Mouse (Mus musculus) kidney, adult 2 months (tissue): ENCODE measurements around the gene Trim59. TPM values are rescaled to one million over a fixed set of nuclear protein-coding genes. Genes with fewer than 3 reads are reported as not detected.

ENCODE experiments used
- DNase-seq: peaks from one replicate; pipeline ENCODE4 v3.0.0; 2021
- H3K27ac ChIP-seq: fragments of 200-500 bp; 2 replicates; pipeline ENCODE4 v1.5.1; 2012; ENCODE audit warnings: low read depth, low read length, control low read depth, inconsistent platforms; ENCODE audit not compliant: insufficient read depth
- H3K27me3 ChIP-seq: fragments of 200-500 bp; replicated peaks from 2 replicates; pipeline ENCODE4 v1.6.1; 2012; ENCODE audit warnings: mild to moderate bottlenecking, moderate library complexity, low read length, inconsistent platforms; ENCODE audit not compliant: control insufficient read depth, insufficient read depth
- H3K36me3 ChIP-seq: fragments of 200-500 bp; 2 replicates; pipeline ENCODE4 v1.6.1; 2012; ENCODE audit warnings: mild to moderate bottlenecking, moderate library complexity, low read length, inconsistent platforms; ENCODE audit not compliant: control insufficient read depth, insufficient read depth
- H3K4me1 ChIP-seq: fragments of 200-500 bp; 2 replicates; pipeline ENCODE4 v1.6.1; 2011; ENCODE audit warnings: low read length; ENCODE audit not compliant: control insufficient read depth, insufficient read depth
- H3K4me3 ChIP-seq: fragments of 200-500 bp; 2 replicates; pipeline ENCODE4 v1.5.1; 2011; ENCODE audit warnings: mild to moderate bottlenecking, low read depth, low read length, control low read depth; ENCODE audit not compliant: insufficient read depth
- CTCF ChIP-seq: fragments of 200-500 bp; conservative IDR thresholded peaks from 2 replicates; pipeline ENCODE4 v1.5.1; 2011; ENCODE audit warnings: low read depth, mild to moderate bottlenecking, control low read depth, low read length, moderate library complexity, mixed read lengths; ENCODE audit not compliant: insufficient read depth, insufficient read length
- POLR2A ChIP-seq: fragments of 200-500 bp; IDR thresholded peaks from one replicate; pipeline ENCODE4 v1.6.1; 2011; ENCODE audit warnings: low read depth, low read length, control low read depth
- WGBS: fragments of 180-500 bp; shearing (Covaris S2); methylation state at CpG from one replicate; pipeline ENCODE4 v1.1.7; 2018; 5-methylcytosine and 5-hydroxymethylcytosine counted together
- polyA plus RNA-seq: library from polyadenylated mRNA; depleted of rRNA; stranded (reverse); fragments of >200 nt; gene quantifications from 2 replicates; pipeline ENCODE4 v1.2.3, GENCODE M21; 2012; rRNA removed

Gene Trim59
- polyA plus RNA-seq = 0.34 and 0.42 TPM in 2 replicates

DNA sequence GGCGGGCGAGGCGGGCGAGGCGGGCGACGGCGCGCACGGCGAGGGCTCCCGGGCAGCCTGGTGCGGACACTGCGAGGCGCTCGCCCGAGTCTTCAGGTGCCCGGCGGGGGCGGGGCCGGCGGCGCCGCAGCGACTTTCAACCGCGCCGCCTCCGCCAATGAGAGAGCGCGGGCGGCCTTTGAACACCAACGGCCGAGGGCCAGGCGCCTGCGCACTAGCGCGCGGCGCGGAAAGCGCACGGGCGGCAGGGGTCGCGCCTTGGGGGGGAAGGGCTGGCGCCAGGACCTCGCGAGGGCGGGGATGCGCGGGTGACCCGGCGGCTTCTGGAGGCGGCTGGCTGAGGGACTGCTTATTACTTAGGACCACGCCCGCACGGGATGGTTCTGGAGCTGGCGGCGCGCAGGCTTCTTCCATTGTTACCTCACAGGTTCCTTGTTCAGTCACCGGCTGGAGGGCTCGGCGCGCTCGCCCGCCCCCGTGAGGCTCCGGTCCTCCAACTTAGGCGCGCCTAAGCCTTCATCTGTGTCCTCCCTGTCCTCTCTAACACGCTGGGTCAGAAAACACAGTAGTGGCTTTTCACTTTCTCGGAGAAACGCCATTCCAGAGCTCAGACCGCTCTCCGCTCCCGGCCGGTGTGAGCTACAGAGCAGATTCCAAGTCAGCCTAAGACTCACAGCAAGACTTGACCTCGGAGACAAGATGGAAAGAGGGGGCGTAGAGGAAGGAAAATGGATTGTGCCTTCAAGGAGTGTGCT lies at the start of gene Trim59:
Trim59 (minus strand) TSS at position 111 of the 755 bp plus-strand sequence.
- Histone ChIP-seq H3K27ac (0 out of 2 replicates have a peak within 1 kb of the TSS, but pooled peaks have one; percentile 7), H3K4me3 (peak within 1 kb of the TSS; percentile 69), H3K4me1 (0 out of 2 replicates have a peak, but pooled peaks cover 2% of the 10 kb centered on the region), H3K27me3 (no peaks in the 10 kb centered on the region), H3K36me3 (no peaks in the 10 kb centered on the region)
- peak; percentile 95 for DNase-seq
- under 1% methylated on average over 79 of the region's 80 CpGs for WGBS
- TF ChIP-seq POLR2A = no peak
- no peak for TF ChIP-seq CTCF

- no peak for TF ChIP-seq POLR2A
- TF ChIP-seq CTCF = no peak
- peak; percentile 36 for DNase-seq
- 15% methylated on average over 1 of the region's 1 CpGs for WGBS
- Histone ChIP-seq H3K27ac (no peak overlapping the region), H3K4me3 (no peak overlapping the region), H3K4me1 (no peaks in the 10 kb centered on the region), H3K36me3 (no peaks in the 10 kb centered on the region), H3K27me3 (no peaks in the 10 kb centered on the region)
Observed at GRCm38 (mm10) chr3:69064005-69064404, 19.4 kb upstream of the Trim59 start.

- WGBS = 83% methylated on average over 1 of the region's 1 CpGs
- no peak overlapping the region for H3K27ac ChIP-seq
- no peaks in the 10 kb centered on the region for H3K36me3 ChIP-seq
- TF ChIP-seq CTCF = no peak
- no peak for TF ChIP-seq POLR2A
- H3K4me3 ChIP-seq = no peak overlapping the region
- no peaks in the 10 kb centered on the region for H3K4me1 ChIP-seq
- H3K27me3 ChIP-seq = no peaks in the 10 kb centered on the region
- no peak for DNase-seq
Observed at GRCm38 (mm10) chr3:69062764-69063163, 18.2 kb upstream of the Trim59 start.

DNA sequence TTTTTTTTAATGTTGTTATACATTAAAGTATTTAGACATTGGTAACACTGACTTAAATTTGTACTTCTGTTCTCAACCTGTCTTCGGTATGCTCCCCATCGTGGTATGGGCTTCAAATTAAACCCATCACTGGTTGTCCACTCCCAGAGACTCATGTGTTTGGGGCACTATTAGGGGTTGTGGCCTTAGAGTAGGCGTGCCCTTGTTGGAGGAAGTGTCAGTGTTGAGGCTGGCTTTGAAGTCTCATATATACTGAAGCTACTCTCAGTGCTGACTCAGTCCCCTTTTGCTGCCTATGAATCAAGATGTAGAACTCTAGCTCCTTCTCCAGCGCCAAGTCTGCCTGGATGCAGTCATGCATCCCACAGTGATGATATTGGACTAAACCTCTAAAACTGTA lies 16.1 kb upstream of the Trim59 start:
- TF ChIP-seq CTCF = no peak
- no peak for TF ChIP-seq POLR2A

GRCm38 (mm10) chr3:69055871-69056270 lies 11.3 kb upstream of the Trim59 start:
- TF ChIP-seq CTCF (no peak), POLR2A (no peak)
- Histone ChIP-seq H3K36me3 (no peaks in the 10 kb centered on the region), H3K4me1 (no peaks in the 10 kb centered on the region), H3K4me3 (no peak overlapping the region), H3K27me3 (no peaks in the 10 kb centered on the region), H3K27ac (no peak overlapping the region)
- 87% methylated on average over 3 of the region's 3 CpGs for WGBS
- DNase-seq = no peak

More for the DNA sequence above, 16.1 kb upstream of the Trim59 start:
- Histone ChIP-seq H3K27me3 (no peaks in the 10 kb centered on the region), H3K27ac (no peak overlapping the region), H3K4me3 (no peak overlapping the region), H3K36me3 (no peaks in the 10 kb centered on the region), H3K4me1 (no peaks in the 10 kb centered on the region)
- DNase-seq = no peak
- 96% methylated on average over 4 of the region's 4 CpGs for WGBS

DNA sequence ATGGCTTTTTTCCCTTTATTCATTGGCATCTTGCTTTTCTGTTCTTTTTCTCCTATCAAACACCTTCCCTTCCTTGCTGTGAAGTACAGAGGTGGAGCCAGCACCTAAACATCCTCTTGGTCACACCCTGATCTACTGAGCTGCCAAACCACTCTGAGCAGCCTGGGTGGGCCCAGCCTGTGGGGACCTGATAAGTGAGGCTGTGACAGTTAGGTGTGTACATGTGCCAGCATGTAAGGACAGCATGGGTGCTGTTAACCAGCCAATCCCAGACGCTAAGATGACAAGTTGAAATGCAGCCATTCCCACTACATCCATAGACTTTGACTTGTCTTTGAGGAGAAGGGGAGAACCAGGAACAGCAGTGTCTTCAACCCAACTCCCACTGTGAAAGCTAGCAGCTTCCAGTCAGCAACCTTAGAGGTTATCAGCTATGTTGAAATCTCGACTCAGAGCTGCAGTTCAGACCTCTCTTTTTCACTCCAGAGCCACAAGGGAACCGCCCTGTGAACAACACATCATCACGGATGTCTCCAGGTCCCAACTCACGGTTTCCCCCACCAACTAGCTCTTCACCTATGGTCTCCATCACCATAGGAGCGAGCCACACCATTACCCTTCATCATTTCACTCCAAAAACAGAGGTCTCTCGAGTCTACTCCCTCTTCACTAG lies 10.3 kb upstream of the Trim59 start:
- Histone ChIP-seq H3K4me1 (no peaks in the 10 kb centered on the region), H3K27ac (no peak overlapping the region), H3K36me3 (no peaks in the 10 kb centered on the region), H3K27me3 (no peaks in the 10 kb centered on the region), H3K4me3 (no peak overlapping the region)
- no peak for TF ChIP-seq CTCF
- no peak for TF ChIP-seq POLR2A
- DNase-seq = no peak
- 92% methylated on average over 7 of the region's 7 CpGs for WGBS

GRCm38 (mm10) chr3:69051894-69052293 lies 7.3 kb upstream of the Trim59 start:
- TF ChIP-seq POLR2A = no peak
- TF ChIP-seq CTCF = no peak
- WGBS = 85% methylated on average over 11 of the region's 11 CpGs
- H3K27ac ChIP-seq = no peak overlapping the region

More at GRCm38 (mm10) chr3:69051894-69052293, 7.3 kb upstream of the Trim59 start:
- Histone ChIP-seq H3K27me3 (no peaks in the 10 kb centered on the region), H3K4me1 (no peaks in the 10 kb centered on the region), H3K4me3 (no peak overlapping the region), H3K36me3 (no peaks in the 10 kb centered on the region)
- DNase-seq = no peak
